Mouse (Mus musculus) spleen, adult 12 weeks (tissue): ENCODE measurements at regions not wholly inside any gene's neighbourhood (a gene's known extent, or its start where the extent isn't known, plus 50 kb on each side); places are given as distances from the start of the nearest gene placed in this dataset.
A peak's percentile ranks its signal among the peaks of the same experiment; 100 is the strongest.

Source experiments
- DNase-seq: peaks from one replicate; pipeline ENCODE4 v3.0.0; 2022; ENCODE audit warnings: low spot score

DNA sequence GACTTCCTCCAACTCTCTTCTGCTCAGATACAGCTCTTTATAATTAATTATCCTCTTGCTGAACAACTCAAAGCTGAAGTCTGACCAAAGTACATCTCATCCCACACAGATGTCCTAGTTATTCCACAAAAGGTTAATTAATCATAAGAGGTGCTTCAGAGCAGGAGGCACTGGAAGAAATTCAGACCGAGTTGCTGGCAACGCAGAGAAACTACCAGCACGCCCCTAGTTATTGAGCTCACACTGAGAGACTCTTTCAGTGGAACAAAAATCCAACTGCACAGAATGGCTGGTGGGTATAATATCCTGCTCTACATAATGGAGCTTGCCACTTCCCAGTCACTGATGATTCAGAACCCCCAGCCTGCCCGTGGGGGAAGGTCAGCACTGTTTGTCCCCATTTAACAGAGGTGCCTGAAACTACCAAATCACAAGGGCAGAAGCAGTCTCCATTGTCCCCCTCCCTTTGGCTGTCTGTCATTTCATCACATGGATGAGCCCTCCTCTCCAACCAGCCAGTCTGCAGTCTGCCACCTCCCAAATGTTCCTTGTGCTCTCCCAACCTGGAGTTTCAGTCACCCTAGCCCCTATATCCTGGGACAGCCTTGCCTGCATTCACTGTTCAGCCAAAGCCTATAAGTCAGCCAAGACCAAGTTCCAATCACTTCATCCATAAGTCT is 170.3 kb upstream of the Creb1 start:
- no peak for DNase-seq

- no peak for DNase-seq
These were observed 189.2 kb upstream of the Creb1 start for GRCm38 (mm10) chr1:64343268-64343667.

GRCm38 (mm10) chr1:64341596-64341995 is 190.8 kb upstream of the Creb1 start:
- no peak for DNase-seq

DNA sequence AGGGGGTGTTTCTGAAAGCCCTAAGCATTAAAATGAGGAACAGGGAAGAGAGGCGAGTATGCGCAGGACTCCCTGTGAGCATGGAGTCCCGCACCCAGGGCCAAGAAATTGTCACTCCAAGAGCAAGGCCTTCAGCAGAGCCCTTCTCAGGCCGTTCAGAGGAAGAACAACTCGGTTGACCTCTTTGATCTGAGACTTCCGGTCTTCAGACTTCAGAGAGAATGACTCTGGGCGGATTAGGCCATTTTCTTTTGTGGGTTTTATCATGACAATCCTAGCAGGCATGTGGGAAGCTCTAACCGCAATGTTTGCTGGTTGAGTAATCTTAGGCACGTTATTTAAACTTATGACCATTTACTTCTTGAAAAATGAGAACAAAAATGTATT is 193.9 kb upstream of the Creb1 start:
- no peak for DNase-seq

GRCm38 (mm10) chr1:64337619-64338574 is 194.5 kb upstream of the Creb1 start:
- DNase-seq = no peak

GRCm38 (mm10) chr1:64331566-64331965 is 200.9 kb upstream of the Creb1 start:
- DNase-seq = no peak

GRCm38 (mm10) chr1:64330721-64331120 is 201.7 kb upstream of the Creb1 start:
- DNase-seq = no peak

DNA sequence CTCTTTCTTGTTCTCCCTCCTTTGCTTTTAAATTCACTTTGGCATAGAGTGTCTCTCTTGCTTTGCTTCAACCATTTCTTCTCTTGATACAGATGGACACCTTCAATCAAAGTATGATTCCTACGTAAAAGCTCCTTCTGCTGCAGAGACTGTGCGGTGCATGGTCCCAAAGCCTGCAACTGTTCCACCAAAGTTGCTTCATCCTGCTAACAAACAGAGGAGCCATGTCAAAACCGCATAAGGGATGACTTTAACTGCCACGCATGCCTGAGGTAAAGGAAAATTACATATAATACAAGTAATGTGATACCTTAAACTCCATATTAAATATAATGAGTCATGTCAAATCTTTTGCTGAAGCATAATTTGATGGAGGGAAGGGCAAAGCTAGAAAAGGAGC is 200.1 kb upstream of the Klf7 start:
- no peak for DNase-seq

DNA sequence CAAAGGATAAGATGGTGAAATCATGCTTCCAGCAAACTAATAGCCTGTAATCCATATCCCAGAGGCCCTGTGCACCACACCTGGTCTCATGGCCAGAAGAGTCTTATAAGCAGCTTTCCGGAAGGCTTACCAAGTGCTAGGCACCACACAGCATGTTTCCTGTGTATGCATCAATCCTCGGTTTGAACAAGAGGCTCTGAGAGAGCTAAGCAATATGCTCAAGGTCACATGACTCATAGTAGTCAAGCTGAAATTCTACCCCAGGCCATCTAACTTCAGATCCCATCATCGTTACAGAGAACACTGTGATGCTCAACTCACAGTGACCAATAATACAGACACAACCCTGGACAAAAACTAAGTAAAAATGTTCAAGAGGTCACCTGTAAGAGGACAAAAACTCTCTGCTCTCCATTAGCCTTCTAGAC is 197.1 kb upstream of the Klf7 start:
- no peak for DNase-seq

GRCm38 (mm10) chr1:64318440-64319154 is 196.5 kb upstream of the Klf7 start:
- no peak for DNase-seq

GRCm38 (mm10) chr1:64317032-64317636 is 195.1 kb upstream of the Klf7 start:
- no peak for DNase-seq

DNA sequence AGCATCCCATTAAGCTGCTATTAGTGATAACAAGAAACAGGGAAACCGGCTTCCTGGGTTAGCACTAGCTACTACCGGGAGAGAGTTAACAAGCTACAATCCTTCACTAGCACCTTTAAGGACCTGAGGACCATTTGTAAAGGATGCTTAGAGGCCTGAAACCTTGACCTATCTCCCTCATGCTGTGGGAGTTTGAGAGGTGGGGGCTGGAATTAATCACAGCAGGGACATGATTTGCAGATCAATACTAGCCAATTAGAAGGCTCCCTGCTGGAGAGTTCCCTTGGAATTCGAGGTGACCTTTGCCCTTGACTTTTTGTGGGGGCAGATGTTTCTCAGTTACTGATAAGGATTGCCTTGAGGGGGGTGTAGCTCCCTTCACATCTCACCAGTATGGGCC is 189.3 kb upstream of the Klf7 start:
- DNase-seq = no peak

GRCm38 (mm10) chr1:64308560-64308959 is 186.5 kb upstream of the Klf7 start:
- DNase-seq = no peak

- DNase-seq = no peak
These were observed 186.0 kb upstream of the Klf7 start for GRCm38 (mm10) chr1:64308088-64308487.

DNA sequence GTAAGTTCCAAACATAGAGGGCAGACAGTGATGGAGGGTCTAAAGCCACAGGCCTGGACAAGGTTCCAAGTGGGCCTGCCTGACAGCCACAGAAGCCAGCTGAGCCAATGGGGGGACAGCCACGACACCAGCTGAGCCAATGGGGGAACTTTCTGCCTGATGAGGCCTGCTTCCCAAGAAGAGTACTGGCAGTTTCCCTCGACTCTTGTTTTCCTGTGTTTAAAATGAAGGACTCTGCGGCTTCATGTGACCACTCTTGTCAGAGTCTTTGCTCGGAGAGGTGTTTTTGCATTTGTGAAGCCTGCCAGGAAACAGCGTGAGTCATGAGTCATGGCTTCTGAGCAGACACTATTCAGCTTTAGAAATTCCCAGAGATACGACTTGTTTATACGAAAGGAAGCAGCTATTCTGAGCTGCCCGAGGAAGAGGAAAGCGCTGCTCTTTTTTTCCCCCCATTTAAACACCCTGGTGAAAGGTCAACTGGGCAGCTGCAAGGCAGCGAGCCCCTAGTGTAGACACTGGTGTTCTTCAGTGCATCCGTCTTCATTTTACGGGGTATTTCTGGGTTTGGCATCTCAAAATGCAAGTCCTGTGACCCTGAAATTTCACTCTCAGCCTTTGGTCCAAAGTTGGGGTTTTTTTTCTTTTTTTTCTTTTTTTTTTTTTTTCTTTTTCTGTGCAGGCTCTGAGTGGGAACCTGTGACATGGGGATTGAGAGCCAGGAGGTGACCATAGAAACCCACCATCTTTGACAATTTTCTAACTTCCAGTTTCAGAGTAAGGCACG is 183.5 kb upstream of the Klf7 start:
- DNase-seq = no peak

DNA sequence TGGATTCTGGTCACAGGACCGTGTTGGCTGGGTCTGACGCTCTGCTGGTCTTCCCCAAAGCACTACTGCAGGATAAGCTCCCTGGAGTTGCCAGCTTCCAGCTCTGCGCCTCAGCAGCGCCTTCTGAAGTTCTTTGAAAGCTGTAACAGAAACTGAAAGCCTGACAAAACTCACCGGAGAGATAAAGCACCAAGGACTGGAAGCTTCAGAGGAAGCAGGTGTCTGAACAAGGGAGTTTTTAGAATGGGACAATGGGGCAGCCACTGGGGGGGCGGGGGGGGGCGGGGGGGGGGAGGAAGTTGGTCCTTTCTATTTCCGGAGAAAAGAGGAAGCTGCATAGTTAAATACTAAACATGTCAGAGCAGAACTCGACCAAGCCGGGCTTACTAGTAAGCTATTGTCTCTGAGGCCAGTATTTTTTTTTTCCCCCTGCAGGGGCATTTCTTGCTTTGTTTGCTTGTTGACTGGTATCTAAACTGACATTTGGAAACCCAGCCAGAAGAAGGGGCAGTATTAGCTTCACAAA is 180.8 kb upstream of the Klf7 start:
- peak; percentile 12 for DNase-seq

GRCm38 (mm10) chr1:64301530-64302061 is 179.5 kb upstream of the Klf7 start:
- DNase-seq = no peak

DNA sequence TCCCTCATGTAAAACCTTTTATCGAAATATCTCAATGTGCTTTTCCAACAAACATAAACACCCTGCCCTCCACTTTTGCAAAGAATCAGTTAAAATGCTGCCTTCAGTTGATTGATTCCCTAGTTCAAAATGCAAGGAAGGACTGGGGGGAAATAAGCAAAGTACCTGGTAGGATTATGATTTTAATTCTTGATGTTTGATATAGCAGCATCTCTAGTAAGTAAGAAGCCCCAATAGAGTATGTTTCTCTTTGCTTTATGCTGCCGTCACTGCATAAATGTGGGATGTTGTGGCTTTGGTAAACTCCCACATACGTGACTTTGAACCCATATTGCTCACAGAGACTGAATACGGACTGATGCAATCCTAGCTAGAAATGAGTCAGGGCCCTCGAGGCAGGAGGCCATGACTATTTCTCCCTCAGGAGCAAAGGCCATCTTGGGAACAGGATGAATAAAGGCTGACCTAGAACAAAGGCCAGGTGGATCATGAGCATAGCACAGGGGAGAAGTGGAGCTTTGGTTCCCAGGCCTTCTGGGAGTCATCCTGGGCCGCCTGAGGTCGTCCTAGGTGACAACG is 179.0 kb upstream of the Klf7 start:
- no peak for DNase-seq

GRCm38 (mm10) chr1:64298950-64299349 is 176.9 kb upstream of the Klf7 start:
- DNase-seq = no peak

DNA sequence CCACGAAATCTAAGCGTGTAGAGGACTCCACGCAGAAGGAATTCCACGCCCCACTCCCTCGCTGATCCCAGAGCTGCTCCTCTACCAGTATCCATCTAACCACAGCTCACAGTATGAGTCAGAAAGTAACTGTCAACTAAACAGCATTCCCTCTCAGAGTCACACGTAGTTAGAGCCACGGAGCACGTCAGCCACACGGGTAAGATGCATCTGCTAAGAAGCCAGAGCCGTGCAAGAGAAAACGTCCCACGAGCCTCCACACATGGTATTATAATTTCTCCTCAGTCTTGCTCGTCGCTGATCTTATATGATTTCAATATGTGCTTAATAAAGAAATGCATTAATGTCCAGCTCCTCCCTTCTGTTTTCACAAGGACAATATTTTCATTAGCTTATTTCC is 176.1 kb upstream of the Klf7 start:
- no peak for DNase-seq

- DNase-seq = no peak
These were observed 175.3 kb upstream of the Klf7 start for GRCm38 (mm10) chr1:64297343-64297742.
